Mouse (Mus musculus): ENCODE results near the gene Atp8b3. TPM values are rescaled to one million over a fixed set of nuclear protein-coding genes. Genes with fewer than 3 reads are reported as not detected.

Atp8b3 gene
- polyA plus RNA-seq, 1 experiment: 0.04 TPM

GRCm38 (mm10) chr10:80526172-80526571 lies 12.8 kb downstream of the Atp8b3 start:
- H3K4me1 ChIP-seq (ENCODE audit: control insufficient read depth, insufficient read depth, insufficient read length): no peaks in the 10 kb centered on the region
- 61% methylated on average over 9 of the region's 9 CpGs for WGBS
- no peak overlapping the region for H3K27ac ChIP-seq (ENCODE audit: insufficient read depth, low read length)
- H3K27me3 ChIP-seq (ENCODE audit: control insufficient read depth, insufficient read depth, low read length): no peaks in the 10 kb centered on the region
- H3K4me3 ChIP-seq (ENCODE audit: extremely low read depth, insufficient read depth, insufficient read length): no peak overlapping the region
- no peaks in the 10 kb centered on the region for H3K36me3 ChIP-seq (ENCODE audit: control insufficient read depth, insufficient read depth, low read length)
- DNase-seq (ENCODE audit: low read depth in 1 of 2, low spot score in 2 of 2): no peak
- TF ChIP-seq POLR2A (IDR thresholded peaks at IDR 0.05; ENCODE audit: low read depth, low read length): no peak
- no peak for TF ChIP-seq CTCF (IDR thresholded peaks at IDR 0.05; ENCODE audit: extremely low read depth, insufficient read depth, insufficient read length, insufficient replicate concordance)

DNA sequence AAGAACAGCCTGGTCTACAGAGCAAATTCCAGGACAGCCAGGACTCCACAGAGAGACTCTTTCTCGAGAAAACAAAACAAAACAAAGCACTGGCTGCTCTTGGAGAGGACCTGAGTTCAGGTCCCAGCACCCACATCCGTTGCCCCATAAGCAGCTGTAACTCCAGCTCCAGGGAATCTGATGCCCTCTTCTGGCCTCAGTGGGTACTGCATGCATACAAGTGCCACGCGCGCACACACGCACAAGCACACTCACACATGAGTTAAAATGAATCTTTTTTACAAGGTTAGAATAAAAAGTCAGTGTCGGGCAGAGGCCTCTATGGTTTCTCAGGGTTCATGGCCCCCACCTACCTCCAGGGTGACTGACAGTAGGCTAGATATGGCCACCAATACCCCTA lies 15.6 kb downstream of the Atp8b3 start:
- 95% methylated on average over 7 of the region's 7 CpGs for WGBS
- no peak for DNase-seq (ENCODE audit: low read depth in 1 of 2, low spot score in 2 of 2)
- Histone ChIP-seq H3K4me1 (ENCODE audit: control insufficient read depth, insufficient read depth, insufficient read length) (no peaks in the 10 kb centered on the region), H3K36me3 (ENCODE audit: control insufficient read depth, insufficient read depth, low read length) (no peaks in the 10 kb centered on the region), H3K4me3 (ENCODE audit: extremely low read depth, insufficient read depth, insufficient read length) (no peak overlapping the region), H3K27me3 (ENCODE audit: control insufficient read depth, insufficient read depth, low read length) (no peaks in the 10 kb centered on the region), H3K27ac (ENCODE audit: insufficient read depth, low read length) (no peak overlapping the region)
- TF ChIP-seq CTCF (IDR thresholded peaks at IDR 0.05; ENCODE audit: extremely low read depth, insufficient read depth, insufficient read length, insufficient replicate concordance) (no peak), POLR2A (IDR thresholded peaks at IDR 0.05; ENCODE audit: low read depth, low read length) (no peak)

GRCm38 (mm10) chr10:80519287-80519686 lies 19.6 kb downstream of the Atp8b3 start:
- 75% methylated on average over 2 of the region's 2 CpGs for WGBS

DNA sequence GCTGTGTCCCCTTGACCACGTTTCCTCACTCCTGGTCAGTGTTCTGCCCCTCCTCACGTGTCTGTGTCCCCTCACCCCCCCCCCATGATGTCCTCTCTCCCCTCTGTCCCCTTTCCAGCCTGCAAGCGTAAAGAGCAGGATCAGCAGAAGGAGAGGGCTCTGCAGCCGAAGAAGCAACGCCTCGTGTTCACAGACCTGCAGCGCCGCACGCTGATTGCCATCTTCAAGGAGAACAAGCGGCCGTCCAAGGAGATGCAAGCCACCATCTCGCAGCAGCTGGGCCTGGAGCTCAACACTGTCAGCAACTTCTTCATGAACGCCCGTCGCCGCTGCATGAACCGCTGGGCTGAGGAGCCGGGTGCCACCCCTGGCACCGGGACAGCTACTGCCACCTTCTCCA lies 25.2 kb downstream of the Atp8b3 start:
- WGBS: 14% methylated on average over 19 of the region's 19 CpGs
- Histone ChIP-seq H3K4me3 (ENCODE audit: extremely low read depth, insufficient read depth, insufficient read length) (no peak overlapping the region), H3K27me3 (ENCODE audit: control insufficient read depth, insufficient read depth, low read length) (peaks cover 3% of the 10 kb centered on the region), H3K36me3 (ENCODE audit: control insufficient read depth, insufficient read depth, low read length) (no peaks in the 10 kb centered on the region), H3K27ac (ENCODE audit: insufficient read depth, low read length) (no peak overlapping the region), H3K4me1 (ENCODE audit: control insufficient read depth, insufficient read depth, insufficient read length) (no peaks in the 10 kb centered on the region)
- no peak for TF ChIP-seq POLR2A (IDR thresholded peaks at IDR 0.05; ENCODE audit: low read depth, low read length)
- TF ChIP-seq CTCF (IDR thresholded peaks at IDR 0.05; ENCODE audit: extremely low read depth, insufficient read depth, insufficient read length, insufficient replicate concordance): no peak
- no peak for DNase-seq (ENCODE audit: low read depth in 1 of 2, low spot score in 2 of 2)

More at GRCm38 (mm10) chr10:80519287-80519686, 19.6 kb downstream of the Atp8b3 start:
- H3K27me3 ChIP-seq (ENCODE audit: control insufficient read depth, insufficient read depth, low read length): no peaks in the 10 kb centered on the region
- H3K36me3 ChIP-seq (ENCODE audit: control insufficient read depth, insufficient read depth, low read length): no peaks in the 10 kb centered on the region
- no peaks in the 10 kb centered on the region for H3K4me1 ChIP-seq (ENCODE audit: control insufficient read depth, insufficient read depth, insufficient read length)
- H3K27ac ChIP-seq (ENCODE audit: insufficient read depth, low read length): no peak overlapping the region
- DNase-seq (ENCODE audit: low read depth in 1 of 2, low spot score in 2 of 2): no peak
- H3K4me3 ChIP-seq (ENCODE audit: extremely low read depth, insufficient read depth, insufficient read length): no peak overlapping the region
- no peak for TF ChIP-seq POLR2A (IDR thresholded peaks at IDR 0.05; ENCODE audit: low read depth, low read length)
- no peak for TF ChIP-seq CTCF (IDR thresholded peaks at IDR 0.05; ENCODE audit: extremely low read depth, insufficient read depth, insufficient read length, insufficient replicate concordance)

DNA sequence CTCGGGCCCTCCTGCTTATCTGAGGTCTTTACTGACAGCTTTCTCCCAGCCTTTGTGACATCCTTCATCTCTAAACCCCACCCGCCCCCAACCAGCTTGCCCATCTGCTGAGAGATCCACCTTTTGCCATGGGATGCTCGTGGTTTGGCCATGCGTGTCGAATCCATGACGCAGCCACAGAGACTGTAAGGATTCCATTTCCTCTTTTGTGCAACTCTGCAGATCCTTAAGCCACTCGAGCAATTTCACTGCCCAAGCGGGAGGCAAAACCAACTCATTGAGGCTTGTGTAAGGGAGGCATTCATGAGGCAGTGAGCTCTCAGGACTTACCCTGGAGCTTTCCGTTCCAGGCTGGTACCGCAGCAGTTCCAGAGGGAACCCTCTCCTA lies 28.7 kb downstream of the Atp8b3 start:
- Histone ChIP-seq H3K27me3 (ENCODE audit: control insufficient read depth, insufficient read depth, low read length) (peaks cover 3% of the 10 kb centered on the region), H3K4me1 (ENCODE audit: control insufficient read depth, insufficient read depth, insufficient read length) (no peaks in the 10 kb centered on the region), H3K27ac (ENCODE audit: insufficient read depth, low read length) (no peak overlapping the region), H3K36me3 (ENCODE audit: control insufficient read depth, insufficient read depth, low read length) (no peaks in the 10 kb centered on the region), H3K4me3 (ENCODE audit: extremely low read depth, insufficient read depth, insufficient read length) (no peak overlapping the region)
- no peak for TF ChIP-seq POLR2A (IDR thresholded peaks at IDR 0.05; ENCODE audit: low read depth, low read length)
- no peak for TF ChIP-seq CTCF (IDR thresholded peaks at IDR 0.05; ENCODE audit: extremely low read depth, insufficient read depth, insufficient read length, insufficient replicate concordance)
- no peak for DNase-seq (ENCODE audit: low read depth in 1 of 2, low spot score in 2 of 2)
- WGBS: 29% methylated on average over 10 of the region's 10 CpGs

DNA sequence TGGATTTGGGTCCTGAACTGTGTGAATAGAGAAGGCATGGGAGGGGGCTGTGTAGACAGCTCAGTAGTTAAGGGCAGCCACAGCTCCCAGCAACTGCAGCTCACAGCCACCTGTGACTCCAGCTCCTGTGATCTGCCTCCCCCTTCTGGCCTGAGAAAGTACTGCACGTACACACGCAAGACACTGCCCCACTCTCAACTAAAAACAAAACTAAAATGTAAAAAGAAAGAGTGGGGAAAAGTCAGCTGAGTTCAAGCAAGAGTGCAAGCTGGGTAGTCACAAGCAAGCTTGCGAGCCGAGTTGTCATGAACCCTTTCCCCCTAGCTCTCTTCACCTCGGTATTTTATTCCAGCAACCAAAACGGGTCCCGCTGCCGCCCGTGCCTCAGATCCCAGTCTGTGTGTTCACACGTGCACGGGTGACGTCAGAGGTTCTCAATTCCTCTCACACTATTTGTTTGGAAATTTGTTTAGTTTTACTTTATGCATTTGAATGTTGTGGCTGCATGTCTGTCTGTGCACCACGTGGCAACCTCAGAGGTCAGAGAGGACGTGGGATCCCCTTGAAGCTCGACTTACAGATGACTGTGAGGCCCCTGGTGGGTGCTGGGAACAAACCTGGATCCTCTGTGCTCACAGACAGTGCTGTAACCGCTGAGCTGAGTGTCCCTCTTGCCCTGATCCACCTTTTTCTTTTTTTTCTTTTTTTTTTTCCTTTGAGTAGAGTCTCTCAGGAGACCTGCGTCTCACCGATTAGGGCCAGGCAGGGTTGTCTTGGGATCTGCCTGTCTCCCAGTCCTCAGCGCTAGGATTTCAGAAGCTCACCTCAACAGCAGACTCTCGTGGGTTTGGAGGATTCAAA lies 29.3 kb downstream of the Atp8b3 start:
- no peak overlapping the region for H3K27ac ChIP-seq (ENCODE audit: insufficient read depth, low read length)
- DNase-seq (ENCODE audit: low read depth in 1 of 2, low spot score in 2 of 2): peak; percentile 67 to 83
- TF ChIP-seq POLR2A (IDR thresholded peaks at IDR 0.05; ENCODE audit: low read depth, low read length) (no peak), CTCF (IDR thresholded peaks at IDR 0.05; ENCODE audit: extremely low read depth, insufficient read depth, insufficient read length, insufficient replicate concordance) (peak; percentile 92; the same call in 1 of the 2 replicates)
- peak overlapping the region; percentile 68 for H3K4me3 ChIP-seq (ENCODE audit: extremely low read depth, insufficient read depth, insufficient read length)
- H3K4me1 ChIP-seq (ENCODE audit: control insufficient read depth, insufficient read depth, insufficient read length): no peaks in the 10 kb centered on the region
- H3K36me3 ChIP-seq (ENCODE audit: control insufficient read depth, insufficient read depth, low read length): no peaks in the 10 kb centered on the region
- 6% methylated on average over 20 of the region's 20 CpGs for WGBS
- peaks cover 4% of the 10 kb centered on the region for H3K27me3 ChIP-seq (ENCODE audit: control insufficient read depth, insufficient read depth, low read length)

DNA sequence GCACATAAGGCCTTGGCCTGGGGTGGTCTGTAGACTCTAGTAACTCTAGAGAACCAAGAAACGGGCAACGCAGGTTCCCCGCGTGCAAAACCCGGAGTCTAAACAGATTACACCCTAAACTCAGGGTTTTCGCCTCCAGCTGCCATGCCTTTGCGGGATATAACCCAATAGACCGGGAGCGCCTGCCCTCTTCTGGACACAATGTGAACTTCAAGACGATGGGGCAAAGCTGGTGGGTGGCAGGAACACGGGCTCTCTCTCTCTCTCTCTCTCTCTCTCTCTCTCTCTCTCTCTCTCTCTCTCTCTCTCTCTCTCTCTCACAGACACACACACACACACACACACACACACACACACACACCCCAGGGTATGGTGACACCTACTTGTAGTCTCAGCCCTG lies 32.7 kb downstream of the Atp8b3 start:
- Histone ChIP-seq H3K27me3 (ENCODE audit: control insufficient read depth, insufficient read depth, low read length) (peaks cover 22% of the 10 kb centered on the region), H3K4me1 (ENCODE audit: control insufficient read depth, insufficient read depth, insufficient read length) (no peaks in the 10 kb centered on the region), H3K4me3 (ENCODE audit: extremely low read depth, insufficient read depth, insufficient read length) (no peak overlapping the region), H3K27ac (ENCODE audit: insufficient read depth, low read length) (no peak overlapping the region), H3K36me3 (ENCODE audit: control insufficient read depth, insufficient read depth, low read length) (no peaks in the 10 kb centered on the region)
- DNase-seq (ENCODE audit: low read depth in 1 of 2, low spot score in 2 of 2): peak; percentile 51 to 56
- TF ChIP-seq POLR2A (IDR thresholded peaks at IDR 0.05; ENCODE audit: low read depth, low read length) (no peak), CTCF (IDR thresholded peaks at IDR 0.05; ENCODE audit: extremely low read depth, insufficient read depth, insufficient read length, insufficient replicate concordance) (peak; percentile 85)
- WGBS: under 1% methylated on average over 11 of the region's 11 CpGs

Data from spleen, adult 2 months (tissue).